Mouse (Mus musculus) intestine, postnatal 0 days (tissue): ENCODE data around the gene Spc25. TPM values are rescaled to one million over a fixed set of nuclear protein-coding genes. Genes with fewer than 3 reads are reported as not detected.

Source experiments
- ATAC-seq: fragments of 200-750 bp; cut with Nextera tagmentation; 2 replicates; pipeline ENCODE4 v1.8.0; 2017; ENCODE audit warnings: mild to moderate bottlenecking, moderate TSS enrichment, moderate library complexity
- H3K27ac ChIP-seq: fragments of 300-500 bp; sonication (generic); 2 replicates; pipeline ENCODE4 v1.5.1; 2014; ENCODE audit warnings: mild to moderate bottlenecking, low read depth, low read length, moderate library complexity
- H3K27me3 ChIP-seq: fragments of 300-500 bp; sonication (generic); replicated peaks from 2 replicates; pipeline ENCODE4 v1.6.1; 2014; ENCODE audit warnings: low read length, mixed read lengths; ENCODE audit not compliant: control insufficient read depth, insufficient read depth
- H3K36me3 ChIP-seq: fragments of 300-500 bp; sonication (generic); 2 replicates; pipeline ENCODE4 v1.6.1; 2014; ENCODE audit warnings: mild to moderate bottlenecking, moderate library complexity; ENCODE audit not compliant: control insufficient read depth, insufficient read depth
- H3K4me1 ChIP-seq: fragments of 300-500 bp; sonication (generic); replicated peaks from 2 replicates; pipeline ENCODE4 v1.6.1; 2014; ENCODE audit warnings: antibody characterized with exemption, low read length, mixed read lengths; ENCODE audit not compliant: control insufficient read depth, insufficient read depth
- H3K4me2 ChIP-seq: fragments of 300-500 bp; sonication (generic); replicated peaks from 2 replicates; pipeline ENCODE4 v1.6.1; 2014; ENCODE audit warnings: low read depth, mild to moderate bottlenecking, moderate library complexity
- H3K4me3 ChIP-seq: fragments of 300-500 bp; sonication (generic); 2 replicates; pipeline ENCODE4 v1.5.1; 2014; ENCODE audit warnings: low read depth, low read length
- H3K9ac ChIP-seq: fragments of 300-500 bp; sonication (generic); 2 replicates; pipeline ENCODE4 v1.6.1; 2014; ENCODE audit warnings: mild to moderate bottlenecking, low read depth, low read length
- H3K9me3 ChIP-seq: fragments of 300-500 bp; sonication (generic); 2 replicates; pipeline ENCODE4 v1.6.1; 2016; ENCODE audit warnings: mixed run types; ENCODE audit not compliant: control insufficient read depth
- CTCF ChIP-seq: sonication (generic); IDR thresholded peaks from 2 replicates; pipeline ENCODE4 v1.5.1; 2016; ENCODE audit warnings: low read depth, mild to moderate bottlenecking, control low read depth, antibody characterized with exemption, moderate library complexity
- WGBS: fragments of 180-500 bp; shearing (Covaris S2); extraction: QIAGEN DNeasy Blood & Tissue Kit; methylation state at CpG from one replicate; pipeline ENCODE4 v1.1.7; 2014; 5-methylcytosine and 5-hydroxymethylcytosine counted together
- polyA plus RNA-seq: library from polyadenylated mRNA; unstranded; fragments of >200 nt; fragmentation: Nextera tagmentation; extraction: Ambion mirVana; gene quantifications from 2 replicates; pipeline ENCODE4 v1.2.1, GENCODE M21; 2015

Spc25 gene
- polyA plus RNA-seq, 1 experiment from 2014 or later: 47.8 TPM

DNA sequence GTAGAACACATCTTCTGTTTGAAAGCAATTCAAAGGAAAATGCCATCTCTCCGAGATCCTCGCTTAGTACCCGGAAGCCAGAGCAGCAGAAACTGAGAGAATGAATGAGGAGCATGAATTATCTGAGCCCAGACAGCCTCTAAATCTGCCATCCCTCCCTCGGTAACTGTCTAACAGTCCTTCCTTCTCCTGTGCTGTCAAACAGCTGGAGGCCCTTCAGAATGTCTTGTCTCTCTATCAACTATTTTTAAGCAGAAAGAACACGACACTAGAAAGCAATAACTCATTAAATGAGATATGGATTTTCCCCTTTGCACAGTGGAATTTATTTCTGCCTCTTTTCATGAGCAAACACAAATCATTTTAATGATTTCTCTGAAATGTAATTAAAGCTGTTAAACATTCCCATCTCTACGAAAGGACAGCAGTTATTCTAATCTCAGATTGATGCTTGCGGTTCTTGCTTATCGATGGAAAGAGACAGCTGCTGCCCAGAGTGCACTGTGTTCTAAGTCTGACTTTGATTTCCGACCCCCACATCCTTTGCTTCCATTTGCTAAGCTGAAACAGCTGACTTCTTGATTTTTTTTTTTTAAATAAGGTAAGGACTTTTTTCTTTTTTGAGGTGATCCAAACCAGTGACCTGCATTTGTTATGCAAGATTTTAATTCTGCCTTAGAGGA lies 35.5 kb downstream of the Spc25 start:
- Histone ChIP-seq H3K9ac (no peak overlapping the region), H3K4me1 (no peaks in the 10 kb centered on the region), H3K27me3 (no peaks in the 10 kb centered on the region), H3K4me2 (no peak overlapping the region), H3K36me3 (peaks cover 4% of the 10 kb centered on the region), H3K4me3 (no peak overlapping the region), H3K27ac (no peak overlapping the region), H3K9me3 (no peaks in the 10 kb centered on the region)
- TF ChIP-seq CTCF: no peak
- WGBS: 64% methylated on average over 9 of the region's 9 CpGs
- no peak for ATAC-seq

DNA sequence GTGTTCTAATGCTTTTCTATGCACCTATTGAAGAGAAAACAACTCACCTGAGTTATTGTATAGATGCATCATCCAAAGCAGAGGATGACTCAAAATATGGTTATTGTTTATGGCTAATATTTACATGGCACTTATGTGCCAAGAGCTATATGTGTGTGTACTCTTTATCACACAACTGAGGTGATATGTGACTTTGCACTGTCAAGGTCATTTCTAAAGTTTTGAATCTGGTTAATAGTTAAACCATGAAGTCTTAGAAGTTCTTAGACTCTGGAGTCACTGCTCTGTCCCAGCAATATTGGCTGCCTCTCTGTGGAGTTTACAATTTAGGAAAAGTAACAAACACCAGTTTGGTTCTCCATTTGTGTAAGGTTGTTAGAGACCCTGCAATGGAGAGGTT lies 47.1 kb downstream of the Spc25 start:
- Histone ChIP-seq H3K4me1 (no peaks in the 10 kb centered on the region), H3K4me3 (no peak overlapping the region), H3K4me2 (no peak overlapping the region), H3K27ac (no peak overlapping the region), H3K27me3 (no peaks in the 10 kb centered on the region), H3K9me3 (no peaks in the 10 kb centered on the region), H3K36me3 (peaks cover 7% of the 10 kb centered on the region), H3K9ac (no peak overlapping the region)
- no peak for TF ChIP-seq CTCF
- no peak; the same call in 1 of the 2 replicates for ATAC-seq

DNA sequence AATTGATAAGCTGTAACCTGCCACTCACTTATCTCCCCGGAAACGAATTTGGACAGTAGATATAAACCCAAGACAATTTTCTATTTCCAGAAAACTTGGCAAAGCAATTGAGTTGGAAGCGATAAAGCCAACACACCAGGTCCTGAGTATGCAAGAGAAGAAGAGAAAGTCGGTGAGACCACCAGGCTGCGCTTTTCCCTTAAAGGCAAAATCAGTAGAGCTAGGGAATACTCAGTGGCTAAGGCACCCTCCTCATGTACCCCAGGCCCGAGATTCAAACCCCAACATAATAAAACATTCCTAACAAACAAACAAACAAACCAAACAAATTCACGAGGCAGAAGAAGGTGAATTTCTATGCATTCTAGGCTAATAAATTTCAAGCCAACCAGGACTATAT lies 49.7 kb downstream of the Spc25 start:
- Histone ChIP-seq H3K4me2 (no peak overlapping the region), H3K36me3 (no peaks in the 10 kb centered on the region; the same call in 1 of the 2 replicates), H3K4me3 (no peak overlapping the region), H3K9ac (no peak overlapping the region), H3K9me3 (no peaks in the 10 kb centered on the region), H3K27ac (no peak overlapping the region), H3K4me1 (0 out of 2 replicates have a peak, but pooled peaks cover 4% of the 10 kb centered on the region), H3K27me3 (no peaks in the 10 kb centered on the region)
- 56% methylated on average over 7 of the region's 7 CpGs for WGBS
- ATAC-seq: no peak
- TF ChIP-seq CTCF: no peak

DNA sequence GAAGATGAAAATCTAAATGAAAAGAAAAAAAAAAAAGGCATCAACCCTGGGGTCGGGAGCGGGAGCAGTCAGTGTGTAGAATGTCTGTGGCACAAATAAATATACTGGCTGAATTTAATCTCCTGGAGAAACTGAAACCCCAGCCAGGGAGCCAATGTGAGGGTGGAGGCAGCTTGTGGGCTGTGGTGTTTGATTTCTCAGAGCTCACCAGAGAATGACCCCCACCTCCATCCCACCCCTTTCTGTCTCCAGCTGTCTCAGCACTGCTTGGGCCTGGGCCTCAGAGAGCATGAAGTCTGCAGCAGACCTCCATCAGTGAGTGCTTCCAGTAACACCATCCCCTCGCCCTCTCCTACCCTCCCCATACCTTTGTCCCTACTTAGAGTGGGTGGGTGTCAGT lies 50.1 kb downstream of the Spc25 start:
- no peaks in the 10 kb centered on the region for H3K27me3 ChIP-seq
- H3K4me2 ChIP-seq: no peak overlapping the region
- no peak for TF ChIP-seq CTCF
- H3K9ac ChIP-seq: no peak overlapping the region
- 59% methylated on average over 3 of the region's 3 CpGs for WGBS
- H3K9me3 ChIP-seq: no peaks in the 10 kb centered on the region
- no peak for ATAC-seq
- H3K27ac ChIP-seq: no peak overlapping the region
- H3K36me3 ChIP-seq: no peaks in the 10 kb centered on the region; the same call in 1 of the 2 replicates
- H3K4me1 ChIP-seq: 0 out of 2 replicates have a peak, but pooled peaks cover 4% of the 10 kb centered on the region
- no peak overlapping the region for H3K4me3 ChIP-seq

DNA sequence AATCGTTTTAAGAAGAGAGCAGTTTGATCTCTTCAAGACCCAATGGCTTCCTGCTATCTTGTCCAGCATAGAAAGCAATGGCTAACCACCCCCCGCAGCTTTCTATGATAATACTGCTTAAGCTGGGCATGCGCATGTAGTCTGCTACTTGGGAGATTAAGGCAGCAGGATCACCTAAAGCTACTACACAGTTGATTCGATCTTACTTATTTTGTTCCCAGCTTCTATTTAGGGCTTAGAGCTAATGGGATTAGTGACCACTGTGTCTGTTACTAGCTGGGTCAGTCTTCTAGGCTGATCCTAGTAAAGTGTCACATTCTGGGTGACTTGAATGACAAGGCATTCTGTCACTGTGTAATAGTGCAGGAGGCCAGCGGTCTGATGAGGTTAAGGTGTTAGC lies 55.2 kb downstream of the Spc25 start:
- 86% methylated on average over 5 of the region's 5 CpGs for WGBS

DNA sequence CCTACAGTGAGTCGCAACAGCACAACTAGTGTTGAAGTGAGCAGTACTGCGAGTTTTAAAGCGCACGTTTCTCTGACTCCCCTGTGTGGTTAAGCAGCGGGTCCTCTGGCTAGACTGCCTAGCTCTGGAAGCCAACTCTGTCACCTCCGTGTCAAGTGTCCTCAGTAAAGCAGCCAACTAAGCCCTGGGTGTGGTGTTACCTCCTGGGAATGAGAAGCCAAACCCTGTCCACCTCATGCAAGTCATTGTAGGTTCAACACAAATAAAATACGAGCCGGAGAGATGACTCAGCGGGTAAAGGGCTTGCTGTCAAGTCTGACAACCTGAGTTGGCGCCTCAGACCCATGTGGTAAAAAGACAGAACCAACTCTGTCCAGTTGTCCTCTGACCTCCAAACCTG lies 56.8 kb downstream of the Spc25 start:
- Histone ChIP-seq H3K4me1 (0 out of 2 replicates have a peak, but pooled peaks cover 4% of the 10 kb centered on the region), H3K27me3 (no peaks in the 10 kb centered on the region), H3K27ac (no peak overlapping the region), H3K4me2 (no peak overlapping the region), H3K36me3 (peaks cover 11% of the 10 kb centered on the region; the same call in 1 of the 2 replicates), H3K9me3 (no peaks in the 10 kb centered on the region), H3K4me3 (no peak overlapping the region), H3K9ac (no peak overlapping the region)
- WGBS: 79% methylated on average over 10 of the region's 10 CpGs
- TF ChIP-seq CTCF: no peak
- 0 out of 2 replicates have a peak, but pooled peaks have one; percentile 38 for ATAC-seq

More for the DNA sequence above, 55.2 kb downstream of the Spc25 start:
- no peaks in the 10 kb centered on the region for H3K27me3 ChIP-seq
- 0 out of 2 replicates have a peak, but pooled peaks cover 4% of the 10 kb centered on the region for H3K4me1 ChIP-seq
- H3K9me3 ChIP-seq: no peaks in the 10 kb centered on the region
- H3K27ac ChIP-seq: no peak overlapping the region
- no peak overlapping the region for H3K4me2 ChIP-seq
- H3K36me3 ChIP-seq: peaks cover 11% of the 10 kb centered on the region; the same call in 1 of the 2 replicates
- no peak for TF ChIP-seq CTCF
- no peak overlapping the region for H3K9ac ChIP-seq
- ATAC-seq: no peak
- no peak overlapping the region for H3K4me3 ChIP-seq
